Mouse (Mus musculus) embryonic facial prominence, embryonic 12.5 days (tissue): ENCODE data around the gene Slc32a1. TPM values are rescaled to one million over a fixed set of nuclear protein-coding genes. Genes with fewer than 3 reads are reported as not detected.

Source experiments
- ATAC-seq: fragments of 200-750 bp; cut with Nextera tagmentation; 2 replicates; pipeline ENCODE4 v1.8.0; 2017; ENCODE audit not compliant: insufficient number of reproducible peaks, insufficient read depth, low FRiP score, low TSS enrichment
- H3K27ac ChIP-seq: fragments of 300-500 bp; sonication (generic); 2 replicates; pipeline ENCODE4 v1.5.1; 2016; ENCODE audit warnings: mild to moderate bottlenecking
- H3K27me3 ChIP-seq: fragments of 300-500 bp; sonication (generic); 2 replicates; pipeline ENCODE4 v1.6.1; 2016; ENCODE audit warnings: mild to moderate bottlenecking, moderate library complexity
- H3K36me3 ChIP-seq: fragments of 300-500 bp; sonication (generic); 2 replicates; pipeline ENCODE4 v1.6.1; 2016; ENCODE audit warnings: mild to moderate bottlenecking
- H3K4me1 ChIP-seq: fragments of 300-500 bp; sonication (generic); 2 replicates; pipeline ENCODE4 v1.6.1; 2016
- H3K4me2 ChIP-seq: fragments of 300-500 bp; sonication (generic); replicated peaks from 2 replicates; pipeline ENCODE4 v1.6.1; 2016; ENCODE audit warnings: mild to moderate bottlenecking, moderate library complexity
- H3K4me3 ChIP-seq: fragments of 300-500 bp; sonication (generic); 2 replicates; pipeline ENCODE4 v1.5.1; 2016; ENCODE audit warnings: mild to moderate bottlenecking
- H3K9ac ChIP-seq: fragments of 300-500 bp; sonication (generic); 2 replicates; pipeline ENCODE4 v1.6.1; 2016; ENCODE audit warnings: mild to moderate bottlenecking, moderate library complexity
- H3K9me3 ChIP-seq: fragments of 300-500 bp; sonication (generic); 2 replicates; pipeline ENCODE4 v1.6.1; 2016; ENCODE audit warnings: mild to moderate bottlenecking, moderate library complexity
- WGBS: fragments of 180-500 bp; shearing (Covaris S2); methylation state at CpG from one replicate; pipeline ENCODE4 v1.1.7; 2016; 5-methylcytosine and 5-hydroxymethylcytosine counted together
- polyA plus RNA-seq: library from polyadenylated mRNA; unstranded; fragments of >200 nt; fragmentation: Nextera tagmentation; extraction: Ambion mirVana; gene quantifications from 2 replicates; pipeline ENCODE4 v1.2.1, GENCODE M21; 2016

Slc32a1 gene
- polyA plus RNA-seq, 1 experiment from 2014 or later, result not detected

DNA sequence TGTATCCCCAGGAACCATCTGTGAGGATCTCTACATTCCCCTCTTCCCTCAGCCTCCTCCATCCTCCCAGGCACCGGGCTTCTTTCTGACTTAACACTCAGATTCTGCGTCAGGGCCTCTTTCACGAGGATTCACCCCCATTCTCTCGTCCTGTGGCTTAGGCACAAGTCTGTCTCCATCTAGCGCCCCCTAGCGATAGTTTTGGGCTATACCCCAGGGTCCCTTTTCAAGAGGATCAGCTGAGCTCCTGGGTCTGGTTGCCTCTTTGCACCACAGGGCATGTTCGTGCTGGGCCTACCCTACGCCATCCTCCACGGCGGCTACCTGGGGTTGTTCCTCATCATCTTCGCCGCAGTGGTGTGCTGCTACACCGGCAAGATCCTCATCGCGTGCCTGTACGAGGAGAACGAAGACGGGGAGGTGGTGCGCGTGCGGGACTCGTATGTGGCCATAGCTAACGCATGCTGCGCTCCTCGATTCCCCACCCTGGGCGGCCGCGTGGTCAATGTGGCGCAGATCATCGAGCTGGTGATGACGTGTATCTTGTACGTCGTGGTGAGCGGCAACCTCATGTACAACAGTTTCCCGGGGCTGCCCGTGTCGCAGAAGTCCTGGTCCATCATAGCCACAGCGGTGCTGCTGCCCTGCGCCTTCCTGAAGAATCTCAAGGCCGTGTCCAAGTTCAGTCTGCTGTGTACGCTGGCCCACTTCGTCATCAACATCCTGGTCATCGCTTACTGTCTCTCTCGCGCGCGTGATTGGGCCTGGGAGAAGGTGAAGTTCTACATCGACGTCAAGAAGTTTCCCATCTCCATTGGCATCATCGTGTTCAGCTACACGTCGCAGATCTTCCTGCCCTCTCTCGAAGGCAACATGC, 3.2 kb downstream of the Slc32a1 start:
- Histone ChIP-seq H3K4me3 (no peak overlapping the region), H3K4me2 (no peak overlapping the region), H3K27me3 (peaks cover 96% of the 10 kb centered on the region), H3K9ac (no peak overlapping the region), H3K27ac (no peak overlapping the region), H3K4me1 (peaks cover 32% of the 10 kb centered on the region), H3K36me3 (no peaks in the 10 kb centered on the region), H3K9me3 (no peaks in the 10 kb centered on the region)
- no peak for ATAC-seq
- 4% methylated on average over 53 of the region's 53 CpGs for WGBS

DNA sequence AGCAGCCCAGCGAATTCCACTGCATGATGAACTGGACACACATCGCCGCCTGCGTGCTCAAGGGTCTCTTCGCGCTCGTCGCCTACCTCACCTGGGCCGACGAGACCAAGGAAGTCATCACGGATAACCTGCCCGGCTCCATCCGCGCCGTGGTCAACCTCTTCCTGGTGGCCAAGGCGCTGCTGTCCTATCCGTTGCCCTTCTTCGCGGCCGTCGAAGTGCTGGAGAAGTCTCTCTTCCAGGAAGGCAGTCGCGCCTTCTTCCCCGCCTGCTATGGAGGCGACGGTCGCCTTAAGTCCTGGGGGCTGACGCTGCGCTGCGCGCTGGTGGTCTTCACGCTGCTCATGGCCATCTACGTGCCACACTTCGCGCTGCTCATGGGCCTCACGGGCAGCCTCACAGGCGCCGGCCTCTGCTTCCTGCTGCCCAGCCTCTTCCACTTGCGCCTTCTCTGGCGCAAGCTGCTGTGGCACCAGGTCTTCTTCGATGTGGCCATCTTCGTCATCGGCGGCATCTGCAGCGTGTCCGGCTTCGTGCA, 3.9 kb downstream of the Slc32a1 start:
- Histone ChIP-seq H3K27me3 (peaks cover 96% of the 10 kb centered on the region), H3K4me2 (peak overlapping the region; percentile 22), H3K4me1 (peaks cover 32% of the 10 kb centered on the region), H3K4me3 (peak overlapping the region; percentile 18; the same call in 1 of the 2 replicates), H3K27ac (no peak overlapping the region), H3K9me3 (no peaks in the 10 kb centered on the region), H3K36me3 (no peaks in the 10 kb centered on the region), H3K9ac (no peak overlapping the region)
- WGBS, result 3% methylated on average over 47 of the region's 47 CpGs
- ATAC-seq, result no peak

DNA sequence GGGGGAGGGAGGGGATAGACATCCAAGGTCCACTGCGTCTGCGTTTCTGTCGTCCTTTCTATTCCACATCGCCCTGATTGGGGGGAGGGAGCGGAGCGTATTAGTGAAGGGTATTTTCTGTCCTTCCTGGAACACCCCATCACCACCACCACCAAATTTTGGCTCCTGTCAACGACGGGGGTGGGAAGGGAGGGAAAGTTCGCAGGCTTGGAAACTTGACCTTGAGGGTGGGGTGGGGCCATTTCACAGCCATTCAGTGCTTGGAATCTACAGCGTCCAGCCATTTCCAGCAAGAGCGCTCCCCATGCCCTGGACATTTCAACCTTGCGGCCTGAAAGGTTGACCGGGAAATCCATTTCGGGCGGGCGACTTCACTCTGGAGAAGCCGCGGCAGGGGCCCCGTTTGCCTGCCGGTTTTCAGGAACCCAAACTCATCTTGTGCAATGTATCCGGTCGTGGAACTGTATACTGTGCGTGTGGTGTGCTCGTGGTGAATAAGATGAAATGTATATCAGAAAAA, 4.7 kb downstream of the Slc32a1 start:
- ATAC-seq, result no peak
- no peaks in the 10 kb centered on the region for H3K36me3 ChIP-seq
- H3K4me3 ChIP-seq, result peak overlapping the region; percentile 18; the same call in 1 of the 2 replicates
- H3K9me3 ChIP-seq, result no peaks in the 10 kb centered on the region
- H3K4me1 ChIP-seq, result peaks cover 32% of the 10 kb centered on the region
- H3K9ac ChIP-seq, result no peak overlapping the region
- peaks cover 91% of the 10 kb centered on the region for H3K27me3 ChIP-seq
- no peak overlapping the region for H3K27ac ChIP-seq
- H3K4me2 ChIP-seq, result peak overlapping the region; percentile 22; the same call in 1 of the 2 replicates
- 1% methylated on average over 24 of the region's 24 CpGs for WGBS

DNA sequence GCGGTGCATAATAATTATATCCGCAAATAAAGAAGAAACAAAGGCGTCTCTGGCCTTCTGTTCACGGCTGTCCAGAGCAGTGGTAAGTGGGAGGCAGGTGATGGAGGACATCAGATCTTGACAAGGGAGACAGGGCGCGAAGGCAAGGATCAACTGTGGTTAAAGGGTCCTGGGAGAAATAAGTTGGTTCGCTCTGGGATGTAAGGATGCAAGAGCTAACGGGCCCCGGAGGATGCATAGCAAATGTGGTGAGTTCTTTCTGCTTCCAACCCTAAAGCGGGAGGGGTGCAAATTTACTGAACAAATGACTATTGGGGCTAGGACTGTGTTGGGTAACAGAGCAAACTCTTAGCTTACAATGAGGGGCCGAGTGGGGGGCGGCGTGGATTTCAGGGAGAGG, 5.1 kb downstream of the Slc32a1 start:
- peaks cover 89% of the 10 kb centered on the region for H3K27me3 ChIP-seq
- ATAC-seq, result no peak
- no peak overlapping the region for H3K27ac ChIP-seq
- H3K4me3 ChIP-seq, result no peak overlapping the region
- peaks cover 28% of the 10 kb centered on the region for H3K4me1 ChIP-seq
- 1% methylated on average over 13 of the region's 13 CpGs for WGBS
- H3K36me3 ChIP-seq, result no peaks in the 10 kb centered on the region
- H3K9ac ChIP-seq, result no peak overlapping the region
- no peaks in the 10 kb centered on the region for H3K9me3 ChIP-seq
- no peak overlapping the region for H3K4me2 ChIP-seq

DNA sequence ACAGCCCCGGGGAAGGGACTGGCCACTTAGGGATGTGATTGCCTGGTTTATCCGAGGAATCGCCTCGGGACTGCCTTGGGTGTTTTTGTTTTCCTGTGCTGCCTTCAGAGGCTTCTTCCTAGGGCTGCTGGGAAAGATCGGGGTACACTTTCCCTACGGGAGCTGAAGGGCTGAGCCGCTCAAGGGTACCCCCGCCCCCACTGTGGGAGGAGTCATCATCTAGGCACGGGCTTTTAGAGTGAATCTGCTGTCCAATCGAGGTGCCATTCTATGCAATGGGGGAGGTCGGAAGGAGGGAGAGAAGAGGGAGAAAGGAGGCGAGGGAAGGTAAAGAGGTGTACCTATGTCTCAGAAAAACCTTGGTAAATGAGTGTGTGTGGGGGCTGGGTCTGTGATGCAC, 5.7 kb downstream of the Slc32a1 start:
- Histone ChIP-seq H3K9me3 (no peaks in the 10 kb centered on the region), H3K27me3 (peaks cover 89% of the 10 kb centered on the region), H3K4me1 (peaks cover 23% of the 10 kb centered on the region), H3K4me2 (no peak overlapping the region), H3K9ac (no peak overlapping the region), H3K4me3 (0 out of 2 replicates have a peak overlapping the region, but pooled peaks have one; percentile 11), H3K27ac (no peak overlapping the region), H3K36me3 (no peaks in the 10 kb centered on the region)
- ATAC-seq, result no peak; the same call in 1 of the 2 replicates
- 0% methylated on average over 12 of the region's 12 CpGs for WGBS

DNA sequence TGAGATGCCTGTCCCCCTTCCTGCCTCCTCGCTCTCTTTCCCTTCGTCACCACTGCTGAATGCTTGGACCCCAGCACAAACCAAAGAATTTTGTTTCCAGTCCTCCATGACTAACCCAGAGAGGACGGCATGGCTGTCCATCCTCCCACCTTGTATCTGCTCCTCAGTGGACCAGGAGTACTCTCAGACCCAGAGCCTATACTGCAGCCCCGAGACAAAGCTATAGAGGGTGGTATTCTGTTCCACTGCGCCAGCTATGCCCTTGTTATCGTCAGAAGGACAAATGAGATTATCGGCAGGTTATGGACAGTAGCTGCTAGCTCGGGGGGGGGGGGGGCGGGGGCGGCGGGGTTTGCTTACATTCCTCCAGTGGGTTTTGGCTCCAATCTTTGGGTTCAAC, 6.2 kb downstream of the Slc32a1 start:
- no peak for ATAC-seq
- no peaks in the 10 kb centered on the region for H3K36me3 ChIP-seq
- H3K9ac ChIP-seq, result no peak overlapping the region
- H3K9me3 ChIP-seq, result no peaks in the 10 kb centered on the region
- 7% methylated on average over 11 of the region's 11 CpGs for WGBS
- H3K4me2 ChIP-seq, result no peak overlapping the region
- peaks cover 86% of the 10 kb centered on the region for H3K27me3 ChIP-seq
- H3K4me3 ChIP-seq, result no peak overlapping the region
- no peak overlapping the region for H3K27ac ChIP-seq
- peaks cover 23% of the 10 kb centered on the region for H3K4me1 ChIP-seq

DNA sequence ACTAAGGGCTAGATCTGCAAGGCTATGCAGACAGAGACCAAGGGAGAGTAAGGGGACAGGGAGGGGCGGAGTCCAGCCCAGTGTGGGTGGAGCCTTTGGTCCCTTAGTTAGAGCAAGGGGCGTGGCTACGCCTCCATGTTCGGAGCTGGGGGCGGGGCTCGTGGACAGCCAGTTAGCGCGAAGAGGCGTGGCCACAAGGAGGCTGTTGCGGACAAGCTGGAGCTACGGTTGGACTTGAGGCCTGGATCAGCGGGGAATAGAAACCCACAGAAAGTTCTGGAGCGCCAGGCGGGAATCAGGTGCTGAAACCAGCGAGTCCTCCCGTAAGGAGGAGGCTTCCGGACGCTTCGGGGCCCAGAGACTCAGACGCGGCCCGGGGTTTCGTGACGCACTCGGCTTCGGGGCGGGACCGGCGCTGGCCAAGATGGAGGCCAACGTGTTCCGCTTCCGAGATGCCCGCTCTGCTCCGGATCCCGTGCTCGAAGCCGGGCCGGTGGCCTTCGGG, 14.2 kb downstream of the Slc32a1 start, which contains the start of gene Actr5:
Actr5 (plus strand) TSS at position 171 of the 505 bp plus-strand sequence.
- Histone ChIP-seq H3K4me3 (peak within 1 kb of the TSS; percentile 84), H3K27me3 (peaks cover 12% of the 10 kb centered on the region; the same call in 1 of the 2 replicates), H3K27ac (peak within 1 kb of the TSS; percentile 85), H3K4me2 (peak within 1 kb of the TSS; percentile 78), H3K4me1 (peaks cover 12% of the 10 kb centered on the region), H3K36me3 (peaks cover 19% of the 10 kb centered on the region), H3K9ac (peak within 1 kb of the TSS; percentile 82), H3K9me3 (no peaks in the 10 kb centered on the region)
- under 1% methylated on average over 39 of the region's 39 CpGs for whole genome bisulfite sequencing
- peak; percentile 83 for ATAC-seq

DNA sequence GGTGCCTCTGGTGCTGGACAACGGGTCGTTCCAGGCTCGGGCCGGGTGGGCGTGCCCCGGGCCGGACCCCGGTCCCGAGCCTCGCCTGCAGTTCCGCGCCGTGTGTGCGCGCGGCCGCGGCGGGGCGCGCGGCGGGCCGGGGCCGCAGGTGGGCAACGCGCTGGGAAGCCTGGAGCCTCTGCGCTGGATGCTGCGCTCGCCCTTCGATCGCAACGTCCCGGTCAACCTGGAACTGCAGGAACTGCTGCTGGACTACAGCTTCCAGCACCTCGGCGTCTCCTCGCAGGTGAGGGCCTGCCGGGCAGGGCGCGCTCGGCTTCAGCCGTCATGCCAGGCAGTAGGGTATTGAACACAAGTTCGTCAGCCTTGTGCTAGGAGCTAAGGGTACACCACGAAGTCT, 14.7 kb downstream of the Slc32a1 start:
- Histone ChIP-seq H3K4me3 (peak overlapping the region; percentile 84), H3K27ac (peak overlapping the region; percentile 85), H3K4me2 (peak overlapping the region; percentile 78), H3K36me3 (peaks cover 23% of the 10 kb centered on the region), H3K27me3 (peaks cover 12% of the 10 kb centered on the region; the same call in 1 of the 2 replicates), H3K4me1 (peaks cover 12% of the 10 kb centered on the region), H3K9me3 (no peaks in the 10 kb centered on the region), H3K9ac (peak overlapping the region; percentile 82)
- under 1% methylated on average over 38 of the region's 44 CpGs for WGBS
- no peak; the same call in 1 of the 2 replicates for ATAC-seq

DNA sequence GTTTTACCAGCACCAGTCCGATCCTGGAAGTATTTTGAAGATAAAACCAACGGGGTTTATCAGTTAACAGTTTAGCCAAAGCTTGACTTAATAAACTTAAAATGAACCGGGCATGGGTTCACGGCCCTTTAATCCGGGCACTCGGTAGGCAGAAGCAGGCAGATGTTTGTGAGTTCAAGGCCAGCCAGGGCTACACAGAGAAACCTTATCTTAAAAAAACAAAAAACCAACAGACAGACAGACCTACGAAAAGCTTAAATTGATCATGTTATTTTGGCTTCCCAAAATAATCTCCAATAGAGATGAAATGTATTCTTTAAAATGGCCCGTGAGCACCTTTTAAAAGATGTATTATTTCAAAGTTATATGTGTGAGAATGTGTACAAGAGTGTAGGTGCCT, 15.1 kb downstream of the Slc32a1 start:
- Histone ChIP-seq H3K4me2 (peak overlapping the region; percentile 78), H3K27me3 (peaks cover 10% of the 10 kb centered on the region; the same call in 1 of the 2 replicates), H3K4me3 (peak overlapping the region; percentile 84), H3K9me3 (no peaks in the 10 kb centered on the region), H3K27ac (no peak overlapping the region), H3K4me1 (peaks cover 12% of the 10 kb centered on the region), H3K9ac (peak overlapping the region; percentile 82), H3K36me3 (peaks cover 26% of the 10 kb centered on the region)
- WGBS, result 40% methylated on average over 8 of the region's 8 CpGs
- ATAC-seq, result no peak

DNA sequence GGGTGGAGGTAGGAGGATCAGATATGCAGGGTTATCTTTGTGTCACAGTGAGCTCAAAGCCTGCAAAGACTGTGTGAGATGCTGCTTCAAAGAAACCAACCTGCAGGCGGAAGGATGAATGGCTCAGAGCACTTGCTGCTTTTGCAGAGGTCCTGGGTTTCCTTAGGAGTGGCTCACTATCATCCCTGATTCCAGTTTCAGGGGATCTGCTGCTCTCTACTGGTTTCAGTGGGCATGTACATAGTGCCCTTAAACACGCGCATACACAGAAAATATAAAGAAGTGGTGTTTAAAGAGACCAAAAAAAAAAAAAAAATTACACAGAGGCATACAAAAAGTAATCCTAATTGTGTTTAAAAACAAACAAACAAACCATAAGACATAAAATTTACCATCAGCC, 18.3 kb downstream of the Slc32a1 start:
- Histone ChIP-seq H3K4me3 (no peak overlapping the region), H3K9me3 (no peaks in the 10 kb centered on the region), H3K9ac (no peak overlapping the region), H3K27ac (no peak overlapping the region), H3K27me3 (no peaks in the 10 kb centered on the region), H3K4me2 (no peak overlapping the region), H3K36me3 (peaks cover 58% of the 10 kb centered on the region), H3K4me1 (peaks cover 12% of the 10 kb centered on the region)
- WGBS, result 83% methylated on average over 3 of the region's 3 CpGs
- ATAC-seq, result no peak

DNA sequence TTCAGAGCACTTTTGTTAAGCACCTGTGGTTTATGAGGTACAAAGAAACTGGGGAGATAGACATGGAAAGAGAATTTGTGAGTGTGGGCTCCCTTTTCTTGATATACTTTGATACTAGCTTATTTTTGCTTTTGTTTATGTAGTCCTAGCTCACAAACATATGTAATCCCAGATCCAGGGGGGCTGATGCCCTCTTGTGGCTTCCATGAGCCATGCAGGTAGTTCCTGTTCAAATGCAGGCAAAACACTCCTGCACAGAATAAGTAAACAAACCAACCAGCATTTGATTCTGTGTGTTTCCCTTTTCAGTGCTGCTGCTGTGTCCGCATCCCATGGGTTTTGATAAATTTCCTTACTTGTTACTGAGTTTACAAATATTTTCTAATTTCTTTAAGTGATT, 18.8 kb downstream of the Slc32a1 start:
- Histone ChIP-seq H3K27ac (no peak overlapping the region), H3K9me3 (no peaks in the 10 kb centered on the region), H3K9ac (no peak overlapping the region), H3K27me3 (no peaks in the 10 kb centered on the region), H3K4me1 (peaks cover 12% of the 10 kb centered on the region), H3K4me3 (no peak overlapping the region), H3K36me3 (peaks cover 60% of the 10 kb centered on the region), H3K4me2 (no peak overlapping the region)
- no peak for ATAC-seq
- WGBS, result 80% methylated on average over 1 of the region's 1 CpGs
